Mouse (Mus musculus) urinary bladder, postnatal 0 days (tissue): Measurements from ENCODE around the gene Tnxb. TPM values are rescaled to one million over a fixed set of nuclear protein-coding genes. Genes with fewer than 3 reads are reported as not detected.

Source experiments
- polyA plus RNA-seq: library from polyadenylated mRNA; unstranded; fragments of >200 nt; fragmentation: Nextera tagmentation; extraction: Ambion mirVana; gene quantifications from 2 replicates; pipeline ENCODE4 v1.2.1, GENCODE M21; 2015

The Tnxb gene
- polyA plus RNA-seq = 5.9 and 6.1 TPM in 2 replicates

GRCm38 (mm10) chr17:34670235-34670634 is at the start of gene Tnxb:
Gene Tnxb, plus strand, starts transcription at chr17:34670535.

GRCm38 (mm10) chr17:34627943-34628643 is 42.2 kb upstream of the Tnxb start, which contains the start of gene Ppt2:
Gene Ppt2, minus strand, starts transcription at chr17:34628510.

GRCm38 (mm10) chr17:34629221-34629751 is 41.0 kb upstream of the Tnxb start, which contains the start of gene Prrt1:
Gene Prrt1, plus strand, starts transcription at chr17:34629533.

GRCm38 (mm10) chr17:34644608-34645007 is 25.7 kb upstream of the Tnxb start, which contains the start of gene Fkbpl:
Gene Fkbpl, plus strand, starts transcription at chr17:34644764.

GRCm38 (mm10) chr17:34646906-34647787 is 23.2 kb upstream of the Tnxb start, which contains the start of gene Atf6b:
Gene Atf6b, plus strand, starts transcription at chr17:34647146.

GRCm38 (mm10) chr17:34743719-34744118 is 73.4 kb downstream of the Tnxb start, which contains the start of gene C4b:
Gene C4b, minus strand, starts transcription at chr17:34743882.

Other genes starting within 250 kb of the Tnxb start
- gene Btnl4, start 193.2 kb upstream of the Tnxb start, polyA plus RNA-seq = not detected in 2 replicates
- not detected in 2 replicates for gene Btnl6, start 153.2 kb upstream of the Tnxb start, polyA plus RNA-seq
- gene Notch4, start 106.3 kb upstream of the Tnxb start, polyA plus RNA-seq = 3.1 and 3.6 TPM in 2 replicates
- gene Gpsm3, start 80.7 kb upstream of the Tnxb start, polyA plus RNA-seq = 11.3 and 21.2 TPM in 2 replicates
- 4.4 and 4.6 TPM in 2 replicates for gene Pbx2, start 79.3 kb upstream of the Tnxb start, polyA plus RNA-seq
- gene Ager, start 72.7 kb upstream of the Tnxb start, polyA plus RNA-seq = 3.3 TPM in 2 replicates
- gene Rnf5, start 66.8 kb upstream of the Tnxb start, polyA plus RNA-seq = 60.2 and 63.2 TPM in 2 replicates
- gene Agpat1, start 66.3 kb upstream of the Tnxb start, polyA plus RNA-seq = 38.4 and 38.6 TPM in 2 replicates
- 3.3 and 4.4 TPM in 2 replicates for gene Egfl8, start 54.6 kb upstream of the Tnxb start, polyA plus RNA-seq
- 24.8 and 24.9 TPM in 2 replicates for gene Ppt2, start 42.0 kb upstream of the Tnxb start, polyA plus RNA-seq
- 1.0 and 1.1 TPM in 2 replicates for gene Prrt1, start 41.0 kb upstream of the Tnxb start, polyA plus RNA-seq
- gene Fkbpl, start 25.8 kb upstream of the Tnxb start, polyA plus RNA-seq = 10.7 and 11.7 TPM in 2 replicates
- gene Atf6b, start 23.4 kb upstream of the Tnxb start, polyA plus RNA-seq = 42.0 and 42.9 TPM in 2 replicates
- gene C4b, start 73.3 kb downstream of the Tnxb start, polyA plus RNA-seq = 6.9 and 10.8 TPM in 2 replicates
- not detected in 2 replicates for gene Cyp21a1, start 134.0 kb downstream of the Tnxb start, polyA plus RNA-seq
- gene Stk19, start 166.4 kb downstream of the Tnxb start, polyA plus RNA-seq = 22.1 and 24.9 TPM in 2 replicates
- gene Dxo, start 166.5 kb downstream of the Tnxb start, polyA plus RNA-seq = 25.1 and 25.6 TPM in 2 replicates
- 25.2 and 29.7 TPM in 2 replicates for gene Skiv2l, start 179.7 kb downstream of the Tnxb start, polyA plus RNA-seq
- 50.7 and 59.0 TPM in 2 replicates for gene Nelfe, start 179.9 kb downstream of the Tnxb start, polyA plus RNA-seq
- 15.6 and 19.3 TPM in 2 replicates for gene Cfb, start 192.0 kb downstream of the Tnxb start, polyA plus RNA-seq
- 0.53 and 0.86 TPM in 2 replicates for gene Zbtb12, start 208.9 kb downstream of the Tnxb start, polyA plus RNA-seq
- gene Gm20547, start 211.5 kb downstream of the Tnxb start, polyA plus RNA-seq = not detected in 2 replicates
- 8.9 and 9.3 TPM in 2 replicates for gene C2, start 227.7 kb downstream of the Tnxb start, polyA plus RNA-seq
- 25.2 and 27.2 TPM in 2 replicates for gene Ehmt2, start 227.9 kb downstream of the Tnxb start, polyA plus RNA-seq
- 2.6 and 3.3 TPM in 2 replicates for gene Slc44a4, start 243.9 kb downstream of the Tnxb start, polyA plus RNA-seq